Mouse (Mus musculus) gastrocnemius, postnatal 4 days (tissue): ENCODE measurements around the gene Rasgef1c. TPM values are rescaled to one million over a fixed set of nuclear protein-coding genes. Genes with fewer than 3 reads are reported as not detected.
A peak's percentile ranks its signal among the peaks of the same experiment; 100 is the strongest.

Experiments used
- DNase-seq, 2 experiments: peaks; one replicate each; pipeline ENCODE4 v3.0.0; 2021 to 2022; ENCODE audit warnings: low spot score in 2 of 2, mixed read lengths in 2 of 2
- long read RNA-seq, 2 experiments: library from polyadenylated mRNA; stranded (forward); transcript quantifications; one replicate each; pipeline ENCODE4 v2.0.0; 2021
- total RNA-seq, 2 experiments: library from RNA; stranded (reverse); gene quantifications; 2 replicates each; pipeline ENCODE4 v1.2.3; 2021

Rasgef1c gene
- total RNA-seq, result 1 to 10 TPM; 2.3 TPM
- long read RNA-seq, experiment 1, partial matches to known transcripts, result 0 of 4 reads
- long read RNA-seq, experiment 1, other reads (novel, unspliced or antisense), result 2 of 4 reads
- long read RNA-seq, experiment 2, partial matches to known transcripts, result 0 of 7 reads
- long read RNA-seq, experiment 2, other reads (novel, unspliced or antisense), result 3 of 7 reads

- DNase-seq, result peak; percentile 65 to 77
Observed at GRCm38 (mm10) chr11:49901659-49902458, at the start of gene Rasgef1c. Rasgef1c (plus strand) TSS chr11:49901835.

- no peak for DNase-seq
Observed at GRCm38 (mm10) chr11:49855144-49855543, 46.5 kb upstream of the Rasgef1c start.

GRCm38 (mm10) chr11:49861139-49861538, 40.5 kb upstream of the Rasgef1c start:
- DNase-seq, result no peak

GRCm38 (mm10) chr11:49863926-49864325, 37.7 kb upstream of the Rasgef1c start:
- no peak for DNase-seq

- DNase-seq, result no peak
Observed at GRCm38 (mm10) chr11:49867320-49867719, 34.3 kb upstream of the Rasgef1c start.

- DNase-seq, result peak in 1 of 2 experiments; percentile 39
Observed at GRCm38 (mm10) chr11:49869762-49870161, 31.9 kb upstream of the Rasgef1c start.

GRCm38 (mm10) chr11:49871914-49872313, 29.7 kb upstream of the Rasgef1c start:
- DNase-seq, result peak in 1 of 2 experiments; percentile 34

GRCm38 (mm10) chr11:49872779-49873178, 28.9 kb upstream of the Rasgef1c start:
- no peak for DNase-seq

- no peak for DNase-seq
Observed at GRCm38 (mm10) chr11:49876948-49877817, 24.5 kb upstream of the Rasgef1c start.

GRCm38 (mm10) chr11:49879950-49880642, 21.5 kb upstream of the Rasgef1c start:
- DNase-seq, result peak in 1 of 2 experiments; percentile 31

GRCm38 (mm10) chr11:49883394-49883793, 18.2 kb upstream of the Rasgef1c start:
- DNase-seq, result no peak

- DNase-seq, result no peak
Observed at GRCm38 (mm10) chr11:49888469-49888868, 13.2 kb upstream of the Rasgef1c start.

GRCm38 (mm10) chr11:49891993-49892392, 9.6 kb upstream of the Rasgef1c start:
- no peak for DNase-seq

- DNase-seq, result no peak
Observed at GRCm38 (mm10) chr11:49893806-49894205, 7.8 kb upstream of the Rasgef1c start.

- no peak for DNase-seq
Observed at GRCm38 (mm10) chr11:49895966-49896590, 5.6 kb upstream of the Rasgef1c start.

- DNase-seq, result no peak
Observed at GRCm38 (mm10) chr11:49900043-49900442, 1.6 kb upstream of the Rasgef1c start.

- no peak for DNase-seq
Observed at GRCm38 (mm10) chr11:49900962-49901658, 525 bp upstream of the Rasgef1c start.

- DNase-seq, result peak; percentile 47 to 69
Observed at GRCm38 (mm10) chr11:49903333-49903732, 1.7 kb downstream of the Rasgef1c start.

GRCm38 (mm10) chr11:49918521-49919180, 17.0 kb downstream of the Rasgef1c start:
- no peak for DNase-seq
